Mouse (Mus musculus) heart, postnatal 0 days (tissue): Measurements from ENCODE around the gene Mylk. TPM values are rescaled to one million over a fixed set of nuclear protein-coding genes. Genes with fewer than 3 reads are reported as not detected.

Experiments
- ATAC-seq: fragments of 200-750 bp; cut with Nextera tagmentation; 2 replicates; pipeline ENCODE4 v1.8.0; 2017; ENCODE audit warnings: low read depth, moderate number of reproducible peaks, moderate library complexity; ENCODE audit not compliant: insufficient read depth
- DNase-seq: peaks from one replicate; pipeline ENCODE4 v3.0.0-alpha.2; 2016; ENCODE audit warnings: low spot score
- H3K27ac ChIP-seq: fragments of 300-500 bp; sonication (generic); 2 replicates; pipeline ENCODE4 v1.5.1; 2014; ENCODE audit warnings: low read depth, mild to moderate bottlenecking
- H3K27me3 ChIP-seq: fragments of 300-500 bp; sonication (generic); 2 replicates; pipeline ENCODE4 v1.6.1; 2014; ENCODE audit warnings: low read length, mixed read lengths; ENCODE audit not compliant: control insufficient read depth, insufficient read depth
- H3K36me3 ChIP-seq: fragments of 300-500 bp; sonication (generic); replicated peaks from 2 replicates; pipeline ENCODE4 v1.6.1; 2014; ENCODE audit warnings: low read length, mixed read lengths; ENCODE audit not compliant: control insufficient read depth, insufficient read depth
- H3K4me1 ChIP-seq: fragments of 300-500 bp; sonication (generic); 2 replicates; pipeline ENCODE4 v1.6.1; 2014; ENCODE audit warnings: antibody characterized with exemption; ENCODE audit not compliant: control insufficient read depth, insufficient read depth
- H3K4me2 ChIP-seq: fragments of 300-500 bp; sonication (generic); 2 replicates; pipeline ENCODE4 v1.6.1; 2014; ENCODE audit warnings: low read depth, mild to moderate bottlenecking, low read length, moderate library complexity
- H3K4me3 ChIP-seq: fragments of 300-500 bp; sonication (generic); 2 replicates; pipeline ENCODE4 v1.5.1; 2014; ENCODE audit warnings: low read depth, low read length
- H3K9ac ChIP-seq: fragments of 300-500 bp; sonication (generic); replicated peaks from 2 replicates; pipeline ENCODE4 v1.6.1; 2014; ENCODE audit warnings: low read depth, low read length, mixed read lengths
- H3K9me3 ChIP-seq: fragments of 300-500 bp; sonication (generic); replicated peaks from 2 replicates; pipeline ENCODE4 v1.6.1; 2016; ENCODE audit warnings: low read length; ENCODE audit not compliant: control insufficient read depth
- CTCF ChIP-seq: IDR thresholded peaks from 2 replicates; pipeline ENCODE4 v1.5.1; 2016; ENCODE audit warnings: antibody characterized with exemption, control low read depth, low read depth
- EP300 ChIP-seq: IDR thresholded peaks from 2 replicates; pipeline ENCODE4 v1.6.1; 2016; ENCODE audit warnings: antibody characterized with exemption, low read depth
- WGBS: fragments of 180-500 bp; shearing (Covaris S2); extraction: QIAGEN DNeasy Blood & Tissue Kit; methylation state at CpG from one replicate; pipeline ENCODE4 v1.1.7; 2014; 5-methylcytosine and 5-hydroxymethylcytosine counted together
- polyA plus RNA-seq: library from polyadenylated mRNA; unstranded; fragments of >200 nt; fragmentation: Nextera tagmentation; extraction: Ambion mirVana; gene quantifications from 2 replicates; pipeline ENCODE4 v1.2.1, GENCODE M21; 2015
- total RNA-seq: library from RNA; depleted of rRNA; stranded (reverse); fragments of >200 nt; gene quantifications from 2 replicates; pipeline ENCODE4 v1.2.3, GENCODE M21; 2014; ENCODE audit warnings: low replicate concordance

The Mylk gene
- total and polyA plus RNA-seq, 2 experiments from 2014 or later: 6.2 to 148 TPM

DNA sequence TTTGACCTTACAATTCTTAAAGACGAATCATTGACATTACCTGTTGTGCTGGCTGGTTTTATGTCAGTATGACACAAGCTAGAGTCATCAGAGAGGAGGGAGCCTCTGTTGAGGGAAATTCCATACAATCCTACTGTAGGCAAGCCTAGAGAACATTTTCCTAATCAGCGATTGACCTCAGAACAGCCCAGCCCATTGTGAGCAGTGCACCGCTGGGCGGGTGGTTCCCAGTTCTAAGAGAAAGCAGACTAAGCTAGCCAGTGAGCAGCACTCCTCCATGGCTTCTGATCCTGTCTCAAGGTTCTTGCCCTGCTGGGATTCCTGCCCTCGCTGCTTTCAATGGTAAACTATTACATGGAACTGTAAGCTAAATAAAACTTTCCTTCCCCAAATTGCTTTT is 259.3 kb downstream of the Mylk start:
- Histone ChIP-seq H3K27ac (no peak overlapping the region), H3K27me3 (no peaks in the 10 kb centered on the region), H3K9me3 (no peaks in the 10 kb centered on the region), H3K9ac (no peak overlapping the region), H3K4me3 (no peak overlapping the region), H3K36me3 (no peaks in the 10 kb centered on the region), H3K4me1 (no peaks in the 10 kb centered on the region), H3K4me2 (no peak overlapping the region)
- no peak for DNase-seq
- ATAC-seq: no peak
- TF ChIP-seq EP300: no peak
- no peak for TF ChIP-seq CTCF
- 65% methylated on average over 5 of the region's 5 CpGs for WGBS

GRCm38 (mm10) chr16:35004756-35005155 is 259.7 kb downstream of the Mylk start:
- no peak for TF ChIP-seq CTCF
- TF ChIP-seq EP300: no peak
- H3K27ac ChIP-seq: no peak overlapping the region
- ATAC-seq: no peak

GRCm38 (mm10) chr16:35006251-35006650 is 261.2 kb downstream of the Mylk start:
- WGBS: 80% methylated on average over 5 of the region's 5 CpGs
- H3K9ac ChIP-seq: no peak overlapping the region
- H3K4me1 ChIP-seq: no peaks in the 10 kb centered on the region
- TF ChIP-seq EP300: no peak
- TF ChIP-seq CTCF: no peak
- H3K4me3 ChIP-seq: no peak overlapping the region
- H3K36me3 ChIP-seq: no peaks in the 10 kb centered on the region
- H3K27ac ChIP-seq: no peak overlapping the region
- H3K9me3 ChIP-seq: no peaks in the 10 kb centered on the region
- ATAC-seq: no peak
- no peak overlapping the region for H3K4me2 ChIP-seq
- H3K27me3 ChIP-seq: no peaks in the 10 kb centered on the region
- DNase-seq: no peak

More at GRCm38 (mm10) chr16:35004756-35005155, 259.7 kb downstream of the Mylk start:
- no peaks in the 10 kb centered on the region for H3K4me1 ChIP-seq
- no peak for DNase-seq
- H3K9me3 ChIP-seq: no peaks in the 10 kb centered on the region
- H3K27me3 ChIP-seq: no peaks in the 10 kb centered on the region
- 78% methylated on average over 2 of the region's 2 CpGs for WGBS
- H3K9ac ChIP-seq: no peak overlapping the region
- no peaks in the 10 kb centered on the region for H3K36me3 ChIP-seq
- H3K4me2 ChIP-seq: no peak overlapping the region
- no peak overlapping the region for H3K4me3 ChIP-seq

DNA sequence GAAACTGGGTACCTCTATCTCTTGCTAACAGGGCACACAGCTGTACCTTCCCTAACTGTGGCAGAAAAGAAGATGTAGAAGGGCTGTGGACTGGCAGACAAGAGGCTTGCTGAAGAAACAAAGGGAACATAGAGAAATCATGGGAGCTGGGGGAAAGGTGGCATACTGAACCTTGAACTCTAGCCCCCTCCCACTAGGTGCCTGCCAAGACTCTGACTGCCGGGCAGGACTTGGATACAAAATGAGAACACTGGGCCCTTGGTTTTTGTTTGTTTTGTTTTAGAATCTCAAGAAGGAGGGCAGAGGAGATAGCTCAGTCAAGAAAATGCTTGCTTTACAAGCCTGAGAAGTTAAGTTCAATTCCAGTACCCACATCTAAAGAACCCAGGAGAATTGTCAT is 262.4 kb downstream of the Mylk start:
- Histone ChIP-seq H3K4me3 (no peak overlapping the region), H3K4me1 (no peaks in the 10 kb centered on the region), H3K36me3 (no peaks in the 10 kb centered on the region), H3K9me3 (no peaks in the 10 kb centered on the region), H3K4me2 (no peak overlapping the region), H3K9ac (no peak overlapping the region), H3K27me3 (no peaks in the 10 kb centered on the region), H3K27ac (no peak overlapping the region)
- DNase-seq (no peak), ATAC-seq (no peak)
- WGBS: 71% methylated on average over 1 of the region's 1 CpGs
- TF ChIP-seq CTCF: no peak
- no peak for TF ChIP-seq EP300

DNA sequence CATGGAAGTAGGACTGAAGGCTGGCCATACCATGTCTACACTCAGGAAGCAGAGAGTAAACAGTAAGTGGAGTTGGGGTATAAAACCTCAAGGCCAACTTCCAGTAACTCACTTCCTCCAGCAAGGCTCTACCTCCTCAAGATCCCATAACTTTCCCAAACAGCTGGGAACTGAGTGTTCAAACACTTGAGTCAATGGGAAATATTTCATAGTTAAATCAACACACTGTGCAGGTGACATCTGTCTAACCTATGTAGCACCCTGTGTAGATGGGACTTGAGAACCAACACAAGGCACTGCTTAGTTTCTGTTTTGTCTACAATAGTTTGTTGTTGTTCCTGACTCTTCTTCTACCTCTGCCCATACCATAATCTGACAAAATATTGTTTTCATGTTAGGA is 263.4 kb downstream of the Mylk start:
- Histone ChIP-seq H3K9ac (no peak overlapping the region), H3K27me3 (no peaks in the 10 kb centered on the region), H3K4me1 (no peaks in the 10 kb centered on the region), H3K27ac (no peak overlapping the region), H3K36me3 (no peaks in the 10 kb centered on the region), H3K4me3 (no peak overlapping the region), H3K9me3 (no peaks in the 10 kb centered on the region), H3K4me2 (no peak overlapping the region)
- DNase-seq (no peak), ATAC-seq (no peak)
- TF ChIP-seq EP300: no peak

DNA sequence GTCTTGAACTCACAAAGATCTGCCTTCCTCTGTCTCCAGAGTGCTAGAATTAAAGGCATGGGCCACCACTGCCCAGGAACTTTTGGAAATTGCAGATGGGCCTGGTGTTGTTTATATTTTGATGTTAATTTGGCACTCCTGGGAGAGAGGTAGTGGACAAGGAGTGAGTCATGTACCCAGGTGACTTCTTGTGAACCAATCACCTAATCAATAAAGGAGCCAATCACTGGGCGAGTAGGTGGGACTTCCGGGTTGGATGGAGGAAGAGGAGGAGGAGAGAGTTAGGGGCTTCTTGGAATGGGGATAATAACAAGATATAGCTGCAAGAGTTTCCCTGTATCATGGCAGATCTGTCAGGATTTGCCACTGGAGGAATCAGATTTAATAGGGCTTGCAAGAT is 268.5 kb downstream of the Mylk start:
- Histone ChIP-seq H3K9me3 (no peaks in the 10 kb centered on the region), H3K4me2 (no peak overlapping the region), H3K36me3 (no peaks in the 10 kb centered on the region), H3K9ac (no peak overlapping the region), H3K4me1 (no peaks in the 10 kb centered on the region), H3K27me3 (no peaks in the 10 kb centered on the region), H3K4me3 (no peak overlapping the region), H3K27ac (no peak overlapping the region)
- ATAC-seq (no peak), DNase-seq (no peak)
- no peak for TF ChIP-seq EP300
- WGBS: 76% methylated on average over 2 of the region's 2 CpGs
